Mouse (Mus musculus): ENCODE data around the gene Otc. TPM values are rescaled to one million over a fixed set of nuclear protein-coding genes. Genes with fewer than 3 reads are reported as not detected.

The Otc gene
- polyA plus RNA-seq, 1 experiment from 2014 or later = 18.2 TPM

GRCm38 (mm10) chrX:10268761-10269437 is 16.8 kb downstream of the Otc start:
- no peaks in the 10 kb centered on the region for H3K36me3 ChIP-seq
- H3K9ac ChIP-seq = no peak overlapping the region
- no peak overlapping the region for H3K4me3 ChIP-seq
- H3K27ac ChIP-seq = no peak overlapping the region
- H3K4me2 ChIP-seq = no peak overlapping the region
- 75% methylated on average over 4 of the region's 4 CpGs for WGBS (ENCODE audit: insufficient replicate concordance)
- no peaks in the 10 kb centered on the region for H3K9me3 ChIP-seq (replicated peaks)
- no peak for ATAC-seq
- no peaks in the 10 kb centered on the region for H3K27me3 ChIP-seq (replicated peaks)
- H3K4me1 ChIP-seq = no peaks in the 10 kb centered on the region

- Histone ChIP-seq H3K36me3 (no peaks in the 10 kb centered on the region), H3K9me3 (replicated peaks) (no peaks in the 10 kb centered on the region), H3K4me3 (no peak overlapping the region), H3K27ac (no peak overlapping the region), H3K9ac (no peak overlapping the region), H3K4me1 (no peaks in the 10 kb centered on the region), H3K4me2 (no peak overlapping the region), H3K27me3 (replicated peaks) (no peaks in the 10 kb centered on the region)
- 77% methylated on average over 14 of the region's 14 CpGs for WGBS (ENCODE audit: insufficient replicate concordance)
- ATAC-seq = no peak
These were observed 45.2 kb downstream of the Otc start for GRCm38 (mm10) chrX:10297341-10297740.

GRCm38 (mm10) chrX:10318176-10318575 is 66.1 kb downstream of the Otc start:
- Histone ChIP-seq H3K9me3 (replicated peaks) (no peaks in the 10 kb centered on the region), H3K27ac (no peak overlapping the region), H3K9ac (no peak overlapping the region), H3K4me1 (no peaks in the 10 kb centered on the region), H3K27me3 (replicated peaks) (no peaks in the 10 kb centered on the region), H3K4me3 (no peak overlapping the region), H3K4me2 (no peak overlapping the region), H3K36me3 (0 out of 2 replicates have a peak, but pooled peaks cover 3% of the 10 kb centered on the region)
- ATAC-seq = no peak
- WGBS (ENCODE audit: insufficient replicate concordance) = 52% methylated on average over 4 of the region's 4 CpGs

- no peak overlapping the region for H3K4me2 ChIP-seq
- no peaks in the 10 kb centered on the region for H3K4me1 ChIP-seq
- no peaks in the 10 kb centered on the region for H3K27me3 ChIP-seq (replicated peaks)
- no peaks in the 10 kb centered on the region for H3K36me3 ChIP-seq
- H3K4me3 ChIP-seq = no peak overlapping the region
- no peaks in the 10 kb centered on the region for H3K9me3 ChIP-seq (replicated peaks)
- WGBS (ENCODE audit: insufficient replicate concordance) = 33% methylated on average over 1 of the region's 1 CpGs
- H3K9ac ChIP-seq = no peak overlapping the region
- no peak for ATAC-seq
- no peak overlapping the region for H3K27ac ChIP-seq
These were observed 78.1 kb downstream of the Otc start for GRCm38 (mm10) chrX:10330246-10330645.

- Histone ChIP-seq H3K27me3 (replicated peaks) (no peaks in the 10 kb centered on the region), H3K36me3 (no peaks in the 10 kb centered on the region), H3K4me1 (no peaks in the 10 kb centered on the region), H3K9me3 (replicated peaks) (no peaks in the 10 kb centered on the region), H3K9ac (no peak overlapping the region), H3K27ac (no peak overlapping the region), H3K4me3 (no peak overlapping the region), H3K4me2 (no peak overlapping the region)
- 43% methylated on average over 1 of the region's 1 CpGs for WGBS (ENCODE audit: insufficient replicate concordance)
- ATAC-seq = no peak
These were observed 79.6 kb downstream of the Otc start for GRCm38 (mm10) chrX:10331749-10332148.

- Histone ChIP-seq H3K9me3 (replicated peaks) (no peaks in the 10 kb centered on the region), H3K27ac (no peak overlapping the region)
These were observed 84.7 kb downstream of the Otc start for GRCm38 (mm10) chrX:10336816-10337215.

GRCm38 (mm10) chrX:10355867-10356266 is 103.8 kb downstream of the Otc start:
- Histone ChIP-seq H3K27ac (no peak overlapping the region), H3K4me3 (no peak overlapping the region), H3K4me1 (no peaks in the 10 kb centered on the region), H3K9ac (no peak overlapping the region), H3K27me3 (replicated peaks) (no peaks in the 10 kb centered on the region), H3K36me3 (no peaks in the 10 kb centered on the region), H3K9me3 (replicated peaks) (no peaks in the 10 kb centered on the region), H3K4me2 (no peak overlapping the region)
- ATAC-seq = no peak
- 37% methylated on average over 4 of the region's 4 CpGs for WGBS (ENCODE audit: insufficient replicate concordance)

More at GRCm38 (mm10) chrX:10336816-10337215, 84.7 kb downstream of the Otc start:
- Histone ChIP-seq H3K4me1 (no peaks in the 10 kb centered on the region), H3K4me3 (no peak overlapping the region), H3K36me3 (no peaks in the 10 kb centered on the region), H3K9ac (no peak overlapping the region), H3K27me3 (replicated peaks) (no peaks in the 10 kb centered on the region), H3K4me2 (no peak overlapping the region)
- WGBS (ENCODE audit: insufficient replicate concordance) = 38% methylated on average over 2 of the region's 2 CpGs
- ATAC-seq = no peak

Other genes with a start within 250 kb of the Otc start
- 1.3 and 1.4 TPM in 2 replicates for gene Srpx, start 134.6 kb upstream of the Otc start, polyA plus RNA-seq (2016; fragmentation: Nextera tagmentation; extraction: Ambion mirVana)
- gene Rpgr, start 35.4 kb upstream of the Otc start, polyA plus RNA-seq (2016; fragmentation: Nextera tagmentation; extraction: Ambion mirVana) = 5.3 and 5.4 TPM in 2 replicates
- 44.1 and 44.8 TPM in 2 replicates for gene Tspan7, start 232.9 kb downstream of the Otc start, polyA plus RNA-seq (2016; fragmentation: Nextera tagmentation; extraction: Ambion mirVana)

Measured in liver, embryonic 12.5 days (tissue).